Mouse (Mus musculus): ENCODE results near the gene Casq2.

Casq2 gene

GRCm38 (mm10) chr3:102164911-102165310 is 78.7 kb downstream of the Casq2 start:
- no peak for DNase-seq (ENCODE audit: low read depth, low spot score)

GRCm38 (mm10) chr3:102165536-102166286 is 79.5 kb downstream of the Casq2 start:
- DNase-seq (ENCODE audit: low read depth, low spot score) = no peak

- no peak for DNase-seq (ENCODE audit: low read depth, low spot score)
These were observed 80.0 kb downstream of the Casq2 start for GRCm38 (mm10) chr3:102166287-102166620.

GRCm38 (mm10) chr3:102166794-102167193 is 80.6 kb downstream of the Casq2 start:
- DNase-seq (ENCODE audit: low read depth, low spot score) = no peak

- DNase-seq (ENCODE audit: low read depth, low spot score) = no peak
These were observed 81.5 kb downstream of the Casq2 start for GRCm38 (mm10) chr3:102167555-102168210.

GRCm38 (mm10) chr3:102169197-102169905 is 83.1 kb downstream of the Casq2 start:
- no peak for DNase-seq (ENCODE audit: low read depth, low spot score)

- DNase-seq (ENCODE audit: low read depth, low spot score) = no peak
These were observed 88.1 kb downstream of the Casq2 start for GRCm38 (mm10) chr3:102174118-102174865.

GRCm38 (mm10) chr3:102175701-102176100 is 89.5 kb downstream of the Casq2 start:
- no peak for DNase-seq (ENCODE audit: low read depth, low spot score)

- no peak for DNase-seq (ENCODE audit: low read depth, low spot score)
These were observed 89.9 kb downstream of the Casq2 start for GRCm38 (mm10) chr3:102176116-102176515.

GRCm38 (mm10) chr3:102177837-102178615 is 91.8 kb downstream of the Casq2 start:
- DNase-seq (ENCODE audit: low read depth, low spot score) = no peak

GRCm38 (mm10) chr3:102179869-102180268 is 93.7 kb downstream of the Casq2 start:
- DNase-seq (ENCODE audit: low read depth, low spot score) = no peak

- DNase-seq (ENCODE audit: low read depth, low spot score) = no peak
These were observed 94.5 kb downstream of the Casq2 start for GRCm38 (mm10) chr3:102180746-102181145.

- no peak for DNase-seq (ENCODE audit: low read depth, low spot score)
These were observed 95.0 kb downstream of the Casq2 start for GRCm38 (mm10) chr3:102181191-102181590.

GRCm38 (mm10) chr3:102182601-102183000 is 96.4 kb downstream of the Casq2 start:
- DNase-seq (ENCODE audit: low read depth, low spot score) = no peak

- no peak for DNase-seq (ENCODE audit: low read depth, low spot score)
These were observed 98.5 kb downstream of the Casq2 start for GRCm38 (mm10) chr3:102184721-102185120.

GRCm38 (mm10) chr3:102187401-102187800 is 101.2 kb downstream of the Casq2 start:
- DNase-seq (ENCODE audit: low read depth, low spot score) = no peak

GRCm38 (mm10) chr3:102188972-102189371 is 102.8 kb downstream of the Casq2 start:
- DNase-seq (ENCODE audit: low read depth, low spot score) = no peak

GRCm38 (mm10) chr3:102190015-102190414 is 103.8 kb downstream of the Casq2 start:
- no peak for DNase-seq (ENCODE audit: low read depth, low spot score)

GRCm38 (mm10) chr3:102190642-102191041 is 104.4 kb downstream of the Casq2 start:
- no peak for DNase-seq (ENCODE audit: low read depth, low spot score)

- DNase-seq (ENCODE audit: low read depth, low spot score) = no peak
These were observed 105.4 kb downstream of the Casq2 start for GRCm38 (mm10) chr3:102191575-102191974.

GRCm38 (mm10) chr3:102192621-102193020 is 106.4 kb downstream of the Casq2 start:
- DNase-seq (ENCODE audit: low read depth, low spot score) = no peak

Data from retina, adult 2 months (tissue).